In the genomic region with DNA sequence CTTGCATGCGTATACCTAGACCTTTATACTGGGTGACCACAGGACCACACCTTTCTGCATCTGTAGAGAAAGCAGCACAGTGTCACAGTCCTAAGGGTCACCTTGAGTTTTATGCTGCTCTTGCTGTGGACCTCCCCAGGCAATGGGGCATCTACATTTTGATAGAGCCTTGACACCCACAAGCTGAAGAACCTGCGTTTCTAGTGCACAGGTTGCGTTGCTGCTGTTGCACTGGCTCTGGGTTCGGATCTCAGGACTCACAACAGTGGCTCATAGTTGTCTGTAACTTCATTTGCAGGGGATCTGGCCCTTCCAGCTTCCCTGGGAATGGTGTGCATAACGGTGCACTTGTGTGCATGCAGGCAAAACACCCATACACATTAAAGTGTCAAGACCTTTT, we compare ENCODE assay signal across 33 mouse cellular contexts. TPM values are rescaled to one million over a fixed set of nuclear protein-coding genes. Genes with fewer than 3 reads are reported as not detected.
DNase-seq lines count a peak whose midpoint lies in the region; ATAC-seq and TF ChIP-seq lines count a peak whose summit lies in the region.
"Had no signal": no experiment of that assay in that cellular context is flagged by ENCODE, and none has a peak within 500 bp of the region (broad histone marks: within the 10 kb centered on the region; RNA-seq: fewer than 3 reads in every experiment).

No protein-coding gene starts in this region.

- intact Hi-C loops in heart, adult 2 months (cut with DNase I), result loop anchor here (2.0 to 5.0 kb wide), 3 partner anchors 65 to 240 kb away; no protein-coding TSS in a partner anchor

- H3K36me3 ChIP-seq in heart, embryonic 10.5 days, result peaks cover 5% of the 10 kb centered on the region; the same call in 1 of the 2 replicates
- H3K36me3 ChIP-seq in heart, adult 2 months (ENCODE audit: control insufficient read depth, insufficient read depth, low read length), result peaks cover 3% of the 10 kb centered on the region; the same call in 1 of the 2 replicates
- no peaks in the 10 kb centered on the region for H3K36me3 ChIP-seq in liver, embryonic 11.5 days (ENCODE audit: control insufficient read depth, insufficient read depth, low read length)
- H3K36me3 ChIP-seq: embryonic facial prominence, embryonic 10.5 days; embryonic facial prominence, embryonic 13.5 days; heart, embryonic 15.5 days; hindbrain, embryonic 10.5 days; hindbrain, embryonic 13.5 days had no signal

- peaks cover 23% of the 10 kb centered on the region for H3K4me1 ChIP-seq in heart, embryonic 10.5 days
- no peaks in the 10 kb centered on the region for H3K4me1 ChIP-seq in heart, adult 2 months (ENCODE audit: control insufficient read depth, insufficient read depth, low read length)
- H3K4me1 ChIP-seq in liver, embryonic 11.5 days (replicated peaks; ENCODE audit: control insufficient read depth, insufficient read depth, low read length), result no peaks in the 10 kb centered on the region

- no peak overlapping the region; the same call in 1 of the 2 replicates for H3K27ac ChIP-seq in heart, embryonic 10.5 days
- no peak overlapping the region for H3K27ac ChIP-seq in heart, adult 2 months
- H3K27ac ChIP-seq in liver, embryonic 11.5 days (ENCODE audit: low read depth, low read length), result no peak overlapping the region
- H3K27ac ChIP-seq: embryonic facial prominence, embryonic 10.5 days; embryonic facial prominence, embryonic 13.5 days; forebrain, embryonic 13.5 days; gastrocnemius, adult 2 months; heart, embryonic 15.5 days; hindbrain, embryonic 10.5 days; hindbrain, embryonic 13.5 days had no signal

- no peak overlapping the region for H3K4me3 ChIP-seq in heart, embryonic 10.5 days
- no peak overlapping the region for H3K4me3 ChIP-seq in heart, adult 2 months
- H3K4me3 ChIP-seq in liver, embryonic 11.5 days (ENCODE audit: low read depth, low read length), result no peak overlapping the region
- H3K4me3 ChIP-seq: embryonic facial prominence, embryonic 10.5 days; embryonic facial prominence, embryonic 13.5 days; erythroblast, embryonic 14.5 days; forebrain, embryonic 13.5 days; gastrocnemius, adult 2 months; heart, embryonic 12.5 days; heart, embryonic 15.5 days; hindbrain, embryonic 10.5 days; hindbrain, embryonic 13.5 days had no signal

- H3K79me2 ChIP-seq in heart, adult 2 months (replicated peaks; ENCODE audit: control insufficient read depth, insufficient read depth, low read length), result no peaks in the 10 kb centered on the region

- DNase-seq in heart, embryonic 10.5 days (ENCODE audit: low spot score), result peak; percentile 63
- DNase-seq in heart, adult 2 months, result no peak
- DNase-seq in liver, embryonic 11.5 days (ENCODE audit: low spot score), result peak; percentile 6
- DNase-seq in liver, result no peak
- DNase-seq in right cerebral cortex, postnatal 10 days (ENCODE audit: low spot score in 2 of 2), result peak; percentile 4 to 10
- no peak for DNase-seq in right cerebral cortex, adult 2 months (ENCODE audit: low spot score in 2 of 2)
- no peak for DNase-seq in cerebellum, adult 8-10 months
- DNase-seq: adrenal gland, adult 2 months; adrenal gland, postnatal 14 days; cerebellum, adult 11 months; cerebellum, adult 2 months; cerebellum, postnatal 36 days; embryo, embryonic 11 days; forebrain, postnatal 0 days; gastrocnemius, adult 2 months; gastrocnemius, postnatal 14 days; heart, postnatal 10 days; heart, postnatal 36 days had no signal

- H3K27me3 ChIP-seq in heart, embryonic 10.5 days (ENCODE audit: insufficient read depth, poor library complexity, severe bottlenecking), result no peaks in the 10 kb centered on the region; the same call in none of the 2 replicates
- no peaks in the 10 kb centered on the region for H3K27me3 ChIP-seq in heart, adult 2 months (ENCODE audit: control insufficient read depth, insufficient read depth, low read length)
- no peaks in the 10 kb centered on the region for H3K27me3 ChIP-seq in liver, embryonic 11.5 days (replicated peaks; ENCODE audit: control insufficient read depth, insufficient read depth, low read length)
- H3K27me3 ChIP-seq: forebrain, embryonic 13.5 days; heart, embryonic 12.5 days; heart, embryonic 15.5 days; hindbrain, embryonic 13.5 days had no signal

- TF ChIP-seq POLR2A in heart, adult 2 months (IDR thresholded peaks at IDR 0.05; ENCODE audit: insufficient read depth, low read depth, low read length), result no peak

- ATAC-seq in liver, embryonic 11.5 days (replicated peaks; ENCODE audit: low FRiP score), result no peak
- ATAC-seq in monocyte, adult 5-6 weeks (replicated peaks; ENCODE audit: insufficient number of reproducible peaks, low FRiP score, low TSS enrichment, poor library complexity, severe bottlenecking), result 0 out of 2 replicates have a peak, but pooled peaks have one; percentile 23
- ATAC-seq: CD4-positive, CD25-positive, alpha-beta regulatory T cell, adult 4 months; forebrain, embryonic 13.5 days; forebrain, postnatal 0 days; hindbrain, embryonic 16.5 days had no signal

- TF ChIP-seq CTCF in heart, adult 2 months (IDR thresholded peaks at IDR 0.05), result no peak

- no peak for TF ChIP-seq EP300 in heart, adult 2 months (IDR thresholded peaks at IDR 0.05; ENCODE audit: insufficient read depth, low read depth, low read length)

- no peak overlapping the region for H3K4me2 ChIP-seq in liver, embryonic 11.5 days
- H3K4me2 ChIP-seq: embryonic facial prominence, embryonic 13.5 days; forebrain, embryonic 13.5 days; heart, embryonic 12.5 days; heart, embryonic 15.5 days; hindbrain, embryonic 13.5 days had no signal

- H3K9ac ChIP-seq in heart, adult 2 months (ENCODE audit: low read depth, low read length), result no peak overlapping the region
- H3K9ac ChIP-seq in liver, embryonic 11.5 days (ENCODE audit: low read depth, low read length), result no peak overlapping the region
- H3K9ac ChIP-seq: embryonic facial prominence, embryonic 13.5 days; forebrain, embryonic 13.5 days; forebrain, postnatal 0 days; heart, embryonic 12.5 days; heart, embryonic 15.5 days; hindbrain, embryonic 13.5 days had no signal

- 86% methylated on average over 5 of the region's 5 CpGs for WGBS in heart, embryonic 10.5 days
- WGBS in heart, adult 2 months, result 83% methylated on average over 5 of the region's 5 CpGs
- WGBS in liver, embryonic 11.5 days, result 79% methylated on average over 5 of the region's 5 CpGs

- H3K9me3 ChIP-seq in heart, embryonic 10.5 days, result no peaks in the 10 kb centered on the region
- H3K9me3 ChIP-seq in liver, embryonic 11.5 days (ENCODE audit: control insufficient read depth, low read length), result no peaks in the 10 kb centered on the region
- H3K9me3 ChIP-seq: embryonic facial prominence, embryonic 10.5 days; embryonic facial prominence, embryonic 13.5 days; forebrain, embryonic 13.5 days; heart, embryonic 12.5 days; heart, embryonic 15.5 days; hindbrain, embryonic 10.5 days; hindbrain, embryonic 13.5 days had no signal

RNA-seq across cellular contexts. Expression of a gene that starts 3.1 kb away (rescaled TPM):
- polyA plus RNA-seq in heart, embryonic 10.5 days (2016; fragmentation: Nextera tagmentation; extraction: Ambion mirVana), result 0.05 and 0.23 TPM in 2 replicates
- not detected for total RNA-seq in heart, adult 2 months (2021)
- polyA plus RNA-seq in heart, adult 2 months (2012; rRNA removed), result 0.12 and 0.76 TPM in 2 replicates
- polyA plus RNA-seq in liver, embryonic 11.5 days (2014; fragmentation: Nextera tagmentation; extraction: Ambion mirVana), result 0.08 TPM in 1 of 2 replicates, not detected in the other
- total RNA-seq in monocyte, adult 5-6 weeks (2017), result not detected in 3 replicates
- total RNA-seq: adrenal gland, adult 2 months; adrenal gland, postnatal 14 days; gastrocnemius, adult 2 months; gastrocnemius, postnatal 14 days; gastrocnemius, postnatal 4 days; heart, adult 8-10 months; MEL had no signal
- polyA plus RNA-seq: adrenal gland, adult 2 months; C2C12; CD4-positive, CD25-positive, alpha-beta regulatory T cell, adult 4 months; erythroblast, embryonic 14.5 days; forebrain, embryonic 13.5 days; heart, embryonic 15.5 days had no signal

RNA-seq across cellular contexts. Expression of a gene that starts 12.9 kb away (rescaled TPM):
- polyA plus RNA-seq in heart, embryonic 10.5 days (2016; fragmentation: Nextera tagmentation; extraction: Ambion mirVana), result 6.6 TPM in 2 replicates
- total RNA-seq in heart, adult 2 months (2021), result 10 to 100 TPM in 1 of 2 experiments, 1 to 10 TPM in 1; 9.1 to 10.6 TPM
- polyA plus RNA-seq in heart, adult 2 months (2012; rRNA removed), result 5.5 and 9.5 TPM in 2 replicates
- 3.7 TPM in 2 replicates for polyA plus RNA-seq in liver, embryonic 11.5 days (2014; fragmentation: Nextera tagmentation; extraction: Ambion mirVana)
- 3.4 to 6.5 TPM (median 6.2 TPM) in 3 replicates for total RNA-seq in monocyte, adult 5-6 weeks (2017)
- total RNA-seq: MEL had no signal
- polyA plus RNA-seq: C2C12; erythroblast, embryonic 14.5 days had no signal

RNA-seq across cellular contexts. Expression of a gene that starts 12.9 kb away (rescaled TPM):
- polyA plus RNA-seq in heart, embryonic 10.5 days (2016; fragmentation: Nextera tagmentation; extraction: Ambion mirVana), result 14.6 and 20.4 TPM in 2 replicates
- total RNA-seq in heart, adult 2 months (2021), result 10 to 100 TPM; 12.6 to 13.7 TPM
- polyA plus RNA-seq in heart, adult 2 months (2012; rRNA removed), result 10.0 and 16.4 TPM in 2 replicates
- 2.0 and 3.0 TPM in 2 replicates for polyA plus RNA-seq in liver, embryonic 11.5 days (2014; fragmentation: Nextera tagmentation; extraction: Ambion mirVana)
- 0.85 to 2.5 TPM (median 1.9 TPM) in 3 replicates for total RNA-seq in monocyte, adult 5-6 weeks (2017)
- total RNA-seq: MEL had no signal
- polyA plus RNA-seq: C2C12; CD4-positive, CD25-positive, alpha-beta regulatory T cell, adult 4 months had no signal

RNA-seq across cellular contexts. Expression of a gene that starts 19.7 kb away (rescaled TPM):
- polyA plus RNA-seq in heart, embryonic 10.5 days (2016; fragmentation: Nextera tagmentation; extraction: Ambion mirVana), result 0.06 and 0.18 TPM in 2 replicates
- total RNA-seq in heart, adult 2 months (2021), result under 1 TPM; 0.84 to 0.89 TPM
- polyA plus RNA-seq in heart, adult 2 months (2012; rRNA removed), result 0.04 and 0.09 TPM in 2 replicates
- 0.08 TPM in 1 of 2 replicates, not detected in the other for polyA plus RNA-seq in liver, embryonic 11.5 days (2014; fragmentation: Nextera tagmentation; extraction: Ambion mirVana)
- total RNA-seq in monocyte, adult 5-6 weeks (2017), result 0.10 TPM in 1 of 3 replicates, not detected in the others
- total RNA-seq: adrenal gland, postnatal 14 days; MEL had no signal
- polyA plus RNA-seq: adrenal gland, adult 2 months; C2C12; CD4-positive, CD25-positive, alpha-beta regulatory T cell, adult 4 months; erythroblast, embryonic 14.5 days had no signal

Comparison
In these comparisons a context has a peak if more than half of its experiments do, and no peak if none do; other contexts are left out.
1. DNase-seq: peak in heart, embryonic 10.5 days (single experiment), liver, embryonic 11.5 days (single experiment) and right cerebral cortex, postnatal 10 days (2 of 2); none in heart, adult 2 months (0 of 2), liver (single experiment), right cerebral cortex, adult 2 months (0 of 2) and cerebellum, adult 8-10 months (single experiment).